Mouse (Mus musculus) liver, embryonic 14.5 days (tissue): Measurements from ENCODE around the gene Ccdc8.

Experiments
- CTCF ChIP-seq: IDR thresholded peaks from 2 replicates; pipeline ENCODE4 v1.5.1; 2016; ENCODE audit warnings: antibody characterized with exemption, low read depth, control low read depth
- EP300 ChIP-seq: IDR thresholded peaks from 2 replicates; pipeline ENCODE4 v1.6.1; 2016; ENCODE audit warnings: antibody characterized with exemption, low read depth

DNA sequence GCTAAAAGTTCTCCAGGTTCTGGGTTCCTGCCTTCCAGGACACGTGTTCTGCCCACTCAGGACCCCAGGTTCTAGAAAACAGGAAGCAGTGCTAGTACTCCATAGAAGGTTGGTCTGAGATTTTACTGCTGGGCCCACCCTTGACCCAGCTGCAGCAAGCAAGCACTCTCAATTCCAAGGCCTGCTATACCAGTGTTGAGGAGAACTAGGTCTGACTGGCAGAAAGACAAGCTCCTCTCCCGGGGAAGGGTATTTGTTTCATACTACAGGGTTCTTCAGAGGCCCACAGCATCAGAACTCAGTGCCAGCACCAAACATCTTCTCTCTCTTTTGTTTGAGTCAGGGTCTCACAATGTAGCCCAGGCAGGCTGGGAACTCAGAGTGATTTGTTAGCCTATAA, 25.4 kb downstream of the Ccdc8 start:
- TF ChIP-seq CTCF = no peak
- no peak for TF ChIP-seq EP300
